Mouse (Mus musculus): ENCODE measurements at regions not wholly inside any gene's neighbourhood (a gene's known extent, or its start where the extent isn't known, plus 50 kb on each side); places are given as distances from the start of the nearest gene placed in this dataset.

DNA sequence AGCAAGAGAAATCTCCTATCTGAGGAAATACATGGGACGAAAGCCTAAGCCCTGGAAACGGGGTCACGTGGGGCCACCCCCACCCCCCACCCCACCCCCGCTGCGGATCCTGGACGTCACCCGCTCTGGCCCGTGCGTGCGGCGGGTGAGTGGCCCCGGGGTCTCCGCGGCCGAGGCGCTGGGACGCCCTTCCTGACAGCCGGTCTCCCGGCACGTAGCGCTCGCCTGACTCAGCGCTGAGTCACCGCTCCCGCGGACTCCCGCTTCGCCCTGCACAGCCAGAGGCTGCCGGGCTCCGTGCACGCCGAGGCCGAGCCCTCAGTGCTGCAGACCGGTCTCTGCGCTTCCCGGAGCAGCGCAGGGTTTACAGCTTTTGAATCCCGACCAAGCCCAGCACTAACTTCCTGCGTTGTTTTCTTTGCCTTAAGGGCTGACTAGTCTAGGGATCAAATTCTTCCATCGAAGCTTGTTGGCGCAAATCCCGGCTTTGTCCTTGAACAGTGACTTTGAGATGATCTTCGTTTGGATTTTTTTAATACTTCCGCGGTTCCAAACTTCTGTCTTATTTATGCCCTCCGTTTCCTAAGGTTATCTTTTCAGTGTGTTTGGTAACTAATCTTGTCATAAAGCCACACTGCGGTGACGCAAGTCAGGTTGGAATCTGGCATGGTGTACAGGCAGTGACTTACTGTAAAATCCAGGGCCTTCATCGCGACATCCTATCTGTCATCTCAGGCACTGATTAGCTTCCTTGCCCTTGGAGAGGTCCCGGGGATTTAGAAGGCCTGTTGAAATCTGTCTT lies 79.8 kb downstream of the Arrdc3 start:
- TF ChIP-seq CTCF (IDR thresholded peaks at IDR 0.05; ENCODE audit: extremely low read depth, insufficient read depth, low read length) (no peak), POLR2A (IDR thresholded peaks at IDR 0.05; ENCODE audit: extremely low read depth, insufficient read depth, low read length) (0 out of 2 replicates have a peak, but pooled peaks have one; percentile 43)

All from cortical plate, adult 2 months (tissue).